Mouse (Mus musculus) liver, embryonic 11.5 days (tissue): ENCODE data around the gene Erbb2. TPM values are rescaled to one million over a fixed set of nuclear protein-coding genes. Genes with fewer than 3 reads are reported as not detected.

Source experiments
- ATAC-seq: fragments of 200-750 bp; cut with Nextera tagmentation; replicated peaks from 2 replicates; pipeline ENCODE4 v1.8.0; 2017; ENCODE audit warnings: moderate number of reproducible peaks, mild to moderate bottlenecking, moderate TSS enrichment, moderate library complexity; ENCODE audit not compliant: low FRiP score
- DNase-seq: peaks from one replicate; pipeline ENCODE4 v3.0.0-alpha.2; 2017; ENCODE audit warnings: low spot score
- H3K27ac ChIP-seq: fragments of 300-500 bp; sonication (generic); 2 replicates; pipeline ENCODE4 v1.5.1; 2014; ENCODE audit warnings: mild to moderate bottlenecking, low read depth, low read length, control low read depth
- H3K27me3 ChIP-seq: fragments of 300-500 bp; sonication (generic); replicated peaks from 2 replicates; pipeline ENCODE4 v1.6.1; 2014; ENCODE audit warnings: low read length, mixed read lengths; ENCODE audit not compliant: control insufficient read depth, insufficient read depth
- H3K36me3 ChIP-seq: fragments of 300-500 bp; sonication (generic); 2 replicates; pipeline ENCODE4 v1.6.1; 2014; ENCODE audit warnings: mild to moderate bottlenecking, low read length, moderate library complexity, mixed read lengths; ENCODE audit not compliant: control insufficient read depth, insufficient read depth
- H3K4me1 ChIP-seq: fragments of 300-500 bp; sonication (generic); replicated peaks from 2 replicates; pipeline ENCODE4 v1.6.1; 2014; ENCODE audit warnings: low read length, mixed read lengths; ENCODE audit not compliant: control insufficient read depth, insufficient read depth
- H3K4me2 ChIP-seq: fragments of 300-500 bp; sonication (generic); 2 replicates; pipeline ENCODE4 v1.6.1; 2014; ENCODE audit warnings: mild to moderate bottlenecking, control low read depth, moderate library complexity
- H3K4me3 ChIP-seq: fragments of 300-500 bp; sonication (generic); 2 replicates; pipeline ENCODE4 v1.5.1; 2014; ENCODE audit warnings: low read depth, low read length, control low read depth
- H3K9ac ChIP-seq: fragments of 300-500 bp; sonication (generic); 2 replicates; pipeline ENCODE4 v1.6.1; 2014; ENCODE audit warnings: low read depth, low read length, control low read depth
- H3K9me3 ChIP-seq: fragments of 300-500 bp; sonication (generic); 2 replicates; pipeline ENCODE4 v1.6.1; 2016; ENCODE audit warnings: low read length, inconsistent platforms, mixed read lengths; ENCODE audit not compliant: control insufficient read depth
- WGBS: fragments of 180-500 bp; shearing (Covaris S2); extraction: QIAGEN DNeasy Blood & Tissue Kit; methylation state at CpG from one replicate; pipeline ENCODE4 v1.1.7; 2014; 5-methylcytosine and 5-hydroxymethylcytosine counted together
- polyA plus RNA-seq: library from polyadenylated mRNA; unstranded; fragments of >200 nt; fragmentation: Nextera tagmentation; extraction: Ambion mirVana; gene quantifications from 2 replicates; pipeline ENCODE4 v1.2.1, GENCODE M21; 2014

Gene Erbb2
- polyA plus RNA-seq, 1 experiment from 2014 or later: 13.5 TPM

DNA sequence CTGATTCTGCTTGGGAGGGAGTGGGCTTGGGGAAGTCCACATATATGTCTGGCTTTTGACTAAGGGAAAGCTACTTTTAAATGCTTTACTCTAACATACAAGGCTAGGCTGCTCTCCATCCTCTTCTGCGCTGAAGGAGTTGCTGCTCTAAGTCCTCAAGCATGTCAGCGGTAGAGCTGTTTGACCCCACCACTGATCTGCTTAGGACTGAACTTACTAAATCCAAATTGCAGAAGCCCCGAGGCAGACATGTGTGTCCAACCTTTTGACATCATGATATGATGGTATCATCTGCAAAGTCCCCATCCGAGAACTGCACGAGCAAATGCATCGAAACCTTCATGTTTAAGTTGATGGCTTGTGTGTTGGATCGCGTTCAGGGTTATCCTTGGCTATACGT, 47.6 kb downstream of the Erbb2 start:
- H3K27me3 ChIP-seq: peaks cover 41% of the 10 kb centered on the region
- no peak for ATAC-seq

DNA sequence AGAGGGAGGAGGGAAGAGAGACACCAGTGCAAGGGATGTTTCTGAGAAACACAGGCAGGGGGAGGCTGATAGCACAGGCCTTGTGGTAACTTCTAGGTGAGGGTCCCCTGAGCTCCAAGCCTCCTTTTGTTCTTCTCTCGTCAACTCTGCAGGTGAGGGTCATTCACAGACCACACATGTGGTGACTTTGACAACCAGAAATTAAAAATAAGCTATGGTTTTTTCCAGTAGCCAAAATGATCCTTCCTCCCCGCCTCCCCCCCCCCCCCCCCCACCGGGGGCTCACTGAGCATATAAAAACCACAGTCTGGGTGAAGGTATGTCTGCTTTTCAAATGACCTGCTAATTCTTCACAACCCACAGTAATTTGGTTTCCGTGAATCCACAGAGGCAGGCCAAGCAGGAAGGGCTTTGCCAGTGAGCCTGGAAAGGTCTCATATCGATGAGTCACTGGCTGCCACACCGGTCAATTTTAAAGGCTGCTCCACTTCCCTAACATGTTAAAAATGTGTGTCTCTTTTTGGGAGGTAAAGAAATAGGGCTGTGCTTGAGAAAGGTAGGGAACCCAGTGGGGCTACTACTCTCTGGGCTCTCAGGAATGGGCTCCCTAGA, 48.9 kb downstream of the Erbb2 start:
- H3K27ac ChIP-seq: no peak overlapping the region
- peaks cover 45% of the 10 kb centered on the region for H3K27me3 ChIP-seq
- ATAC-seq: no peak

More for the DNA sequence above, 47.6 kb downstream of the Erbb2 start:
- Histone ChIP-seq H3K9me3 (no peaks in the 10 kb centered on the region), H3K4me2 (no peak overlapping the region), H3K36me3 (no peaks in the 10 kb centered on the region; the same call in 1 of the 2 replicates), H3K9ac (no peak overlapping the region), H3K27ac (no peak overlapping the region), H3K4me3 (no peak overlapping the region), H3K4me1 (peaks cover 11% of the 10 kb centered on the region; the same call in 1 of the 2 replicates)
- 79% methylated on average over 9 of the region's 9 CpGs for WGBS
- DNase-seq: no peak

DNA sequence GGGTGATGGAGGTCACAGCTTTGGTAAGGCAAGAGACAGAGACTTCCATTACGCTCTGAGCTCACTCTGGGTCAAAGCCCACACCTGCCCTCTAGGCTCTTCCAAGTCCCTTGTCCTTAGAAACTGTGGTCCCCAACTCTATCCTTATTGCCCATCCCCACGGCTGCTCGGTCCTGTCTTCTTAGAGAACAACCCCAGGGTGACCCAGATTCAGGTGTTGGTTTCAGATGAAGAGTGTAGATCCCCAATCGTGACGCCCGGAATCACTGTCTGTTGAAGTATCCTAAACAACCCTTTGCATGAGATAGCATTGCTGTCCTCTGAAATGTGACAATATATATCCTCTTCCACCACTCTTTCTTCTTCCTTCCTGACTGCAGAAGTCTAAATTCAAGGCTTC, 50.0 kb downstream of the Erbb2 start:
- Histone ChIP-seq H3K4me3 (no peak overlapping the region), H3K36me3 (no peaks in the 10 kb centered on the region), H3K4me2 (no peak overlapping the region), H3K9me3 (no peaks in the 10 kb centered on the region), H3K9ac (no peak overlapping the region), H3K4me1 (peaks cover 7% of the 10 kb centered on the region; the same call in 1 of the 2 replicates), H3K27me3 (peaks cover 45% of the 10 kb centered on the region), H3K27ac (no peak overlapping the region)
- DNase-seq (no peak), ATAC-seq (no peak)
- 77% methylated on average over 6 of the region's 6 CpGs for WGBS

More for the DNA sequence above, 48.9 kb downstream of the Erbb2 start:
- Histone ChIP-seq H3K9ac (no peak overlapping the region), H3K4me3 (no peak overlapping the region), H3K9me3 (no peaks in the 10 kb centered on the region), H3K36me3 (no peaks in the 10 kb centered on the region), H3K4me1 (peaks cover 11% of the 10 kb centered on the region; the same call in 1 of the 2 replicates), H3K4me2 (no peak overlapping the region)
- 49% methylated on average over 6 of the region's 6 CpGs for WGBS
- DNase-seq: no peak

DNA sequence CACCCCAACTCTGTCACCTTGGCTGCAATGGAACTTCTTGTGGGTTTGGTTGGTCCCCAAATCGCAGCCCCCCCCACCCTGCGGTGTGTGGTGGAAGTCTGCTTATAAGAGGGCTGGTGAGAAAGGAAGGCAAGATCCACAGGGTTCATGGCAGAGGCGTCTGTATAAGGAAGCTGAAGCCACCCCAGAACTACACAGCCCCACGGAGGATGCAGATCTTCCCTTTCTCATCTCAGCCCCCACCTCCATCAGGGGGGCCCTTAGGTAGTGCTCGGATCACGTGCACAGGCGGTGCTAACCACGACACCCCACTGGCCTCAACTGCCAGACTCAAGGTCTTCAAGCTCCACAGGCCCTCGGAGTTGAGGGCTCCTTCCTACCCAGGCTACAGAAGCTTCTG, 51.6 kb downstream of the Erbb2 start:
- no peaks in the 10 kb centered on the region for H3K9me3 ChIP-seq
- ATAC-seq: no peak
- H3K36me3 ChIP-seq: no peaks in the 10 kb centered on the region
- peaks cover 33% of the 10 kb centered on the region for H3K27me3 ChIP-seq
- H3K9ac ChIP-seq: no peak overlapping the region
- no peak overlapping the region for H3K27ac ChIP-seq
- H3K4me2 ChIP-seq: no peak overlapping the region
- H3K4me3 ChIP-seq: no peak overlapping the region
- H3K4me1 ChIP-seq: no peaks in the 10 kb centered on the region
- DNase-seq: no peak
- WGBS: 74% methylated on average over 9 of the region's 9 CpGs

DNA sequence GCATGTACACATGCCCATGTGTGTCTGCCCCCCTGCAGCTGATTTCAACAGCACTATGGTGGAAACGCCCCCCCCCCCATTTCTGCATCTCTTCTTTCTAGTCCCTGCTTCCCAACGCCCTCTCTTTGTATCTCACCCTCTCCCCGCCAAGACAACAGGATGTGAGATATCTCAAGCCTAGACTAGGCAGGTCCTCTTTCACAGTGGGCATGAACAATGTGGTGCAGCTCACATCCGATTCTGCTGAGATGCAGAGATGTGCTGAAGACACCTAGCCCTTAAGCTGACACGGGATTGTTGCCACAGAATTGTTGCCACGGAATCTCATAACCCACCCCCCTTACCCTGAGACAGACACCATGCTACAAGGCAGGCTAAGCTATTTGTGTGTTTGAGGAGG, 52.2 kb downstream of the Erbb2 start:
- Histone ChIP-seq H3K4me2 (no peak overlapping the region), H3K9ac (no peak overlapping the region), H3K36me3 (no peaks in the 10 kb centered on the region), H3K4me1 (no peaks in the 10 kb centered on the region), H3K27me3 (peaks cover 27% of the 10 kb centered on the region), H3K4me3 (no peak overlapping the region), H3K27ac (no peak overlapping the region), H3K9me3 (no peaks in the 10 kb centered on the region)
- DNase-seq (no peak), ATAC-seq (no peak)
- 63% methylated on average over 6 of the region's 6 CpGs for WGBS

DNA sequence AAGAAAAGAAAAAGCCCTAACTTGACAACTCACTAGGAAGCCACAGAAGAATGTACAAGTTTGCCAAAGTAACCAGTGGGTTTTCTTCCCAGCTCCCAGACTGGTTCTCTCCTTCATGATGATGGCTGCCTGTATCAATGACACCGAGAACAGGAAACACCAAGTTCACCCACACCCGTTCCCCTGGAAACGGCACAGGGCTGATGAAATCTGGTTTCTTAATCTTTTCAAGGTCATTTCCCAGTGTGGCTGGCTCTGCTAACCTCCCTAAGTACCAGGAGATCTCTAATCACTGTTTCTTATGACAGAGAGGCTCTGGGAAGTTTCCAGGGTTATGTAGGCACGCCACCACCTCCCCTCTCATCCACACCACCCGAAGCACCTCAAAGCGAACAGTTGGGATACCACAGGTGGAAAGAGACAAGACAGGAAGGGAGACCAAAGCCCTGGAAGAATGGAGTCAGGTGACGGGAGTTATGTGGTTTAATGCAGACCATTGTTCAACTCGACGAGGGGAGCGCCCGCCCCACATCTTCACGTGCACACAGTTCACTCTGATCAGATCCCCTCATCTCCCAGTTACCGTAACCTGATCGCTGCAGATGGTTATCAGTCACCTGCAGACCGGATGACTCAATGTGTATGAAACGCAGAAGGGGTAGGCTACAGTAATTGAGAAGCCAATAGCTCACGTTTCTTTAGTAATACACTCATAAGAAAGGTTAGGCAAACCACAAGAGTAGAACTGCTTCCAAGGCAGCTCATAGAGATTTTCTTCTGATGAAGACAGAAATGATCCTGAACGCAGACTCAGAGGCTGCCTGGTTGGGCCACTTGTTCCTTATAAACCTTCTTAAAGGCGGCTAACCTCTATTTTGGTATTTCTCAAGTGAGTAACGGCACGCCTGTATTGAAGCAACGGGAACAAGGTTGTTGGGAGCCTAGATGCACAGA, 57.8 kb downstream of the Erbb2 start:
- Histone ChIP-seq H3K9ac (no peak overlapping the region), H3K27me3 (peaks cover 7% of the 10 kb centered on the region), H3K4me1 (no peaks in the 10 kb centered on the region), H3K9me3 (no peaks in the 10 kb centered on the region), H3K27ac (no peak overlapping the region), H3K4me3 (no peak overlapping the region), H3K4me2 (no peak overlapping the region), H3K36me3 (no peaks in the 10 kb centered on the region)
- ATAC-seq (no peak), DNase-seq (no peak)
- 68% methylated on average over 22 of the region's 22 CpGs for WGBS

DNA sequence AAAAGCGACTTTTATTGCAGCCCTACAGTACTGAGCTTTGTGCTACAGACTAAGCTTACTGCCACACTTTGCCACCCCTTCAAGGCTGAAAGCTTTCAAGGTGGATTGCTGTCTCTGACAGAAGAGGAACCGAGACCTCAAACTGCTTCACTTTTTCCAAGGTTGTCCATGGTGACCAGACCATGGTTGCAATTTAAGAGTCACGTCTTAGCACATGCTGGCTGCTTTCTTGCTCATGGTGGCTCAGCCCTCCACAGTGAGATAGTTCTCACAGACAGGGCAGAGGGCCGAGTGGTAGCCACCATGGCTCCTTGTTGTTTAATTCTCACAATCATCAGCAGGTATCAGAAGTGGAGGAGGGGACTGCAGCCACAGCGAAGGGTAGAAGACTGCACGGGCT, 58.5 kb downstream of the Erbb2 start:
- Histone ChIP-seq H3K9me3 (no peaks in the 10 kb centered on the region), H3K36me3 (no peaks in the 10 kb centered on the region), H3K4me1 (no peaks in the 10 kb centered on the region), H3K4me2 (no peak overlapping the region), H3K27ac (no peak overlapping the region), H3K27me3 (peaks cover 5% of the 10 kb centered on the region), H3K9ac (no peak overlapping the region), H3K4me3 (no peak overlapping the region)
- WGBS: 69% methylated on average over 6 of the region's 6 CpGs
- no peak for DNase-seq
- ATAC-seq: no peak

DNA sequence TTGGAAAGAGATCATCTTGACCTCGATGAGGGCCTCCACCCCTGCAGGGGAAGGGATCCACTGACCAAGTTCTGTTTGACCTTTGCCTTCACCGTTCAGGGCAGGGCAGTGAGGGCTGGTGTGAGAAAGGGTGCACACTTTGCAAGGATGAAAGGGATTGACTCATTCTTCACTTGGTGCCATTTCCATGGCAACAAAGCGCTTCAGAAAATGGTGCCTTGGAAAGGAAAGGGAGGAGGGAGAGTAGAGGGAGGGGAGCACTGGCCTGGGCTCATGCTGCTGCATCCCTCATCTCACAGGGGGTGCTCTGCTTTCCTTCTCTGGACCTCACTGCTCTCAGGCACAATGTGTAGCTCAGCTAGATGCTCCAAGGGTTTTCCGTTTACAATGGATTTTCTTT, 60.4 kb downstream of the Erbb2 start:
- no peak overlapping the region for H3K4me2 ChIP-seq

More for the DNA sequence above, 60.4 kb downstream of the Erbb2 start:
- H3K4me1 ChIP-seq: no peaks in the 10 kb centered on the region
- WGBS: 60% methylated on average over 4 of the region's 4 CpGs
- H3K9me3 ChIP-seq: no peaks in the 10 kb centered on the region
- ATAC-seq: no peak
- peaks cover 4% of the 10 kb centered on the region; the same call in 1 of the 2 replicates for H3K27me3 ChIP-seq
- no peak for DNase-seq
- no peak overlapping the region for H3K9ac ChIP-seq
- no peak overlapping the region for H3K4me3 ChIP-seq
- H3K27ac ChIP-seq: no peak overlapping the region
- H3K36me3 ChIP-seq: no peaks in the 10 kb centered on the region
